Mouse (Mus musculus): ENCODE measurements at regions not wholly inside any gene's neighbourhood (a gene's known extent, or its start where the extent isn't known, plus 50 kb on each side); places are given as distances from the start of the nearest gene placed in this dataset.

DNA sequence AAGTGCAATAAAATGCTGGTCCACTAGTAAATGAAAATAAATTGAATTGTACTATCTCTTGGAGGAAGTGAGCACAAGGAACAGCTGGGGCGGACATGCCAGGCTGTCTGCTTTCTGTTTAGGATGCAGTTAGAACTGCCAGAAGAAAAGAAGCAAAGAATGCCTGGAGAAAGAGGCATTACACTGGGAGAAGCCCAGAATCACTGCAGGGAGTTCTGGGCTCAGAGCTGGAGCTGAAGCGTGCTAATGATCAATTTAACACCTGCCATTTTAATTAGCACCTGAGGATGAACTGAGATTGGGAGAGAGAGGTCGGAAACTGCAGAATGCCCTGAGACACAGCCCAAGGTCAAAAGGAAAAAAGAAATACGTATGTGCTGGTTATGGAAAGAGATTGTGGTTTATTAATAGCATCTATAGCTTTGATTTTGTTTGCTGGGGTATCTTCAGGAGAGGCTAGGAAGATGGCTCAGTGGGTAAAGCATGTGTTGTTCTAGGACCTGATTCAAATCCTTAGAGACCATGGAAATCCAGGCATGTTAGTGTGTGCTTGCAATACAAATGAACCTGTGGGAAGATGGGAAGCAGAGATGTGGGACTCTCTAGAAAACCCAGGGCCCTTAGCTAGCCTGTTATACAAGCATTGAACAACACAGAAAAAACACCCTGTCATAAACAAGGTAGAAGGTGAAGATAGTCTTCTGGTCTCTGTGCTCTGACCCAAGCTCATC, 514.2 kb downstream of the Lmo7 start:
- Histone ChIP-seq H3K27me3 (ENCODE audit: control insufficient read depth, insufficient read depth, low read length) (no peaks in the 10 kb centered on the region), H3K36me3 (replicated peaks; ENCODE audit: control insufficient read depth, insufficient read depth) (no peaks in the 10 kb centered on the region), H3K9me3 (ENCODE audit: control insufficient read depth, low read length) (no peaks in the 10 kb centered on the region), H3K4me1 (replicated peaks; ENCODE audit: control insufficient read depth, insufficient read depth, low read length) (0 out of 2 replicates have a peak, but pooled peaks cover 7% of the 10 kb centered on the region), H3K27ac (peak overlapping the region; percentile 51; the same call in 1 of the 2 replicates), H3K9ac (no peak overlapping the region), H3K4me2 (replicated peaks) (no peak overlapping the region), H3K4me3 (replicated peaks; ENCODE audit: low read length) (no peak overlapping the region)
- peak; percentile 57; the same call in 1 of the 2 replicates for ATAC-seq (ENCODE audit: low FRiP score)
- 50% methylated on average over 4 of the region's 4 CpGs for WGBS
- no peak for DNase-seq (ENCODE audit: low spot score)

DNA sequence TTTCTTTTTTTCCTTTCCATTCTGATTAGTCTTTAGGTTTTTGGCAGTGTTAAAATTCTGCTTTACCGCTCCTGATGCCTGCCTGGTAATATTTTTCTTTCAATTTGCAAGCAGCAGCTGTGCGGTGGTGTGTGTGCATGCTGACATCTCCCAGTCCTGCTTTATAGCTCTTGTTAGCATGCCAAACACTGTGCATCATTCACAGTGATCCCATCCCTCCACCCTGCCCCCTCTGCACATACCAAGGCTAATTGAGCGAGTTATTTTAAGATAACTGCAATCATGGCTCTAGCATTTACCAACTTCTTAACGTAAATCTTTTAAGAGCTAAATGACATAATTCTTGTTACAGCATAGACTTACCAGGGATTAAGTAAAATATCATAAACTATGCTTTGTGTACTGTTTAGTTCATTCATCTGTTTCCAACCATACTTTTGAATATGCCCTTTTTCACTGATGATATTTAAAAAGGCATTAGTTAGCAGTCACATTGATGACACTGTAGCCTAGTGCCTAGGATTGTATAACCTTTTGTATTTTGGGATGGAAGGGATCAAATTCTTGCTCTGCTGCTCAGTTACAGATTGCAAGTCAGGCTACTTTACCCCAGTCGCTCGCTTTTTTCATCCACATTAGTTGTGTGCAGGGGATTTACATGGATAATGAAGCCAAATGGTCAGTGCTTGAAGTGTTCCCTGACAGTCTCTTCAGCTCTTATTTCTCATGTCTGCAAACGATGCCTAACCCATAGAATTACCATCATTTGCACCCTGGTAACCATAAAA, 487.0 kb downstream of the Lmo7 start:
- H3K36me3 ChIP-seq (replicated peaks; ENCODE audit: control insufficient read depth, insufficient read depth): no peaks in the 10 kb centered on the region
- no peak for DNase-seq (ENCODE audit: low spot score)
- no peak overlapping the region for H3K4me2 ChIP-seq (replicated peaks)
- H3K4me1 ChIP-seq (replicated peaks; ENCODE audit: control insufficient read depth, insufficient read depth, low read length): peaks cover 16% of the 10 kb centered on the region; the same call in 1 of the 2 replicates
- H3K27me3 ChIP-seq (ENCODE audit: control insufficient read depth, insufficient read depth, low read length): no peaks in the 10 kb centered on the region
- peak overlapping the region; percentile 14; the same call in 1 of the 2 replicates for H3K27ac ChIP-seq
- H3K9ac ChIP-seq: no peak overlapping the region
- peak; percentile 86; the same call in 1 of the 2 replicates for ATAC-seq (ENCODE audit: low FRiP score)
- no peak overlapping the region for H3K4me3 ChIP-seq (replicated peaks; ENCODE audit: low read length)
- 42% methylated on average over 7 of the region's 7 CpGs for WGBS
- H3K9me3 ChIP-seq (ENCODE audit: control insufficient read depth, low read length): no peaks in the 10 kb centered on the region

DNA sequence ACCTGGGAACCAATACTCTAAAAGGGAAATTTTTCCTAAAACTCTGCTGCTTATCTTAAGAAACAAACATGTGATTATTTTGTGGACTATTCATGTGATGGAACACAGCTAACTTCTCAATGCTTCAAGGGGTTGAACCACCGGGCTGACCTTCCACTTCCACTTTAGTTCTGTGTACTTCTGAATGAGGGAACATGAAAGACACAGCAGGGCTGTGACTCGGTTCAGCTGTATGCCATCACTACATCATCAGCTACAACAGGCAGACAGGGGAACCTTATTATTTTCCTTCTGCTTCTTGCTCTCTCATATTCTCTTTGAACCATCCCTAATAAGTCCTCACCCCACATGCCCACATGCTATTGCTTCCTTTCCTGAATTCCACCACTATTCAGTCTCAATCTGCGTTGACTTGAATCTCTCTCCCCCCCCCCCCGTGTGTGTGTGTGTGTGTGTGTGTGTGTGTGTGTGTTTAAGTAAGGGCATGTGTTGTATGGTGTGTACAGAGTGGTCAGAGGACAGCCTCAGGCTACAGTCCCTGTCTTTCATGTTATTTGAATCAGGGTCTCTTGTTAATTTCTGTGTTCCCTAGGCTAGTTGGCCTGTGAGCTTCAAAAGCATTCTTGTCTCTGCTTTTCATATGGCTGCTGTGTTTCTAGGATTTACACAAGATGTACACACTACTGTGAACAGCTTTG, 485.7 kb downstream of the Lmo7 start:
- H3K36me3 ChIP-seq (replicated peaks; ENCODE audit: control insufficient read depth, insufficient read depth): no peaks in the 10 kb centered on the region
- ATAC-seq (ENCODE audit: low FRiP score) (no peak), DNase-seq (ENCODE audit: low spot score) (no peak)
- no peak overlapping the region for H3K4me3 ChIP-seq (replicated peaks; ENCODE audit: low read length)
- no peaks in the 10 kb centered on the region for H3K9me3 ChIP-seq (ENCODE audit: control insufficient read depth, low read length)
- 0 out of 2 replicates have a peak overlapping the region, but pooled peaks have one; percentile 14 for H3K27ac ChIP-seq
- WGBS: 79% methylated on average over 3 of the region's 4 CpGs
- H3K4me1 ChIP-seq (replicated peaks; ENCODE audit: control insufficient read depth, insufficient read depth, low read length): peaks cover 16% of the 10 kb centered on the region; the same call in 1 of the 2 replicates
- no peak overlapping the region for H3K4me2 ChIP-seq (replicated peaks)
- no peaks in the 10 kb centered on the region for H3K27me3 ChIP-seq (ENCODE audit: control insufficient read depth, insufficient read depth, low read length)
- no peak overlapping the region for H3K9ac ChIP-seq

DNA sequence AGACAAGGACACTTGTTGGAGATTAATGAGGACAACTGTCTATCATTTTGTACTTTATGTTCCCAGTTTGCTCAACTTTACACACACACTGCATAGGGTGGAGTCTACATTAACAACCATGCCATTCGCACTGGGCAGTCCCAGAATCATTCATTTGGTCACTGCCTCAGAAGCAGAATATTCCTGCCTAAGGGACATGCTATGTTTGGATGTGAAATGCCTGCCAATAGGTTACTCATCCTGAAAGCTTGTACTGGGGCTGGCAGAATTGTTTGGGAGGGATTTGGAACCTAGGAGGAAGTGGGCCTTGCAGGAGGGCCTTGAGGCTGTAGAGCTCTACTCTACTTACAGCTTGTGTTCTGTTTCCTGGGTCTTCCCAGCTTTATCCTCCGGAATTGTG, 482.3 kb downstream of the Lmo7 start:
- WGBS: 97% methylated on average over 2 of the region's 2 CpGs

DNA sequence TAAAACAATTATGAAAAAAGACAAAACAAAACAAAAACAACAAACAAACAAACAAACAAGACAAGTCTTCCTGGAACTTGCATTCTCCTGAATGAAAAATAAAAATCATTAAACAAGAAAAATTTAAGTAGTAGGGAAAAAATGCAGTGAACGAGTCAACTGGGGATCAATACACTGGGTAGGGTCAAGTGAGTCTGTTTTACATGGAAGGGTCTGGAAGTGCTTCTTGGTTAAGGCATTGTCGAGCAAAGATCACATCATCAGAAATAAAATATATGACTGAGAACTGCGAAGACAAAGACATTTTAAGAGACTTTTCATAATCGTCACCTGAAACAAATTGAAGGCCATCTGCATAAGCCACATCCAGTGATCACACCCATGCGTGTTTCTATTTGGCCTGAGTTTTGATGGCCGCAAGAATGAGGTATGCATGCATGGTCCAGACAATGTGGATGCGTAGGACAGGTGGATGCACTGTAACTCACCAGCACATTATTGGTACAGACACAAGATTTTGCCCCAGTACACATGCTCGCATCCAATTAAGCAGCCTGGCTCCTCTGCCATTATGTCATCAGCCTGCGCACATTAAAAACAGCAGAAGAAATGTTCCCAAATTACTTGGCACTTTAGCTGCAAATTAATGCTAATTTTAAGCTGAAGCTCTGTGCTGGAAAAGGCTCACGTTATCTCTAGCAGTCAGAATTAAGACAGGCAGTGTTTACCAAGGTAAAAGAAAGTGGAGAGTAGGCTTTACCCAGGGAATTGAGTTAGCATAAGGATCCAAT, 475.3 kb downstream of the Lmo7 start:
- Histone ChIP-seq H3K27me3 (ENCODE audit: control insufficient read depth, insufficient read depth, low read length) (no peaks in the 10 kb centered on the region), H3K36me3 (replicated peaks; ENCODE audit: control insufficient read depth, insufficient read depth) (no peaks in the 10 kb centered on the region), H3K4me2 (replicated peaks) (no peak overlapping the region), H3K4me3 (replicated peaks; ENCODE audit: low read length) (no peak overlapping the region), H3K9ac (no peak overlapping the region), H3K9me3 (ENCODE audit: control insufficient read depth, low read length) (no peaks in the 10 kb centered on the region), H3K27ac (no peak overlapping the region), H3K4me1 (replicated peaks; ENCODE audit: control insufficient read depth, insufficient read depth, low read length) (no peaks in the 10 kb centered on the region)
- 82% methylated on average over 10 of the region's 10 CpGs for WGBS
- DNase-seq (ENCODE audit: low spot score): no peak
- ATAC-seq (ENCODE audit: low FRiP score): peak; percentile 31; the same call in 1 of the 2 replicates

More for the DNA sequence above, 482.3 kb downstream of the Lmo7 start:
- no peak overlapping the region for H3K27ac ChIP-seq
- H3K27me3 ChIP-seq (ENCODE audit: control insufficient read depth, insufficient read depth, low read length): no peaks in the 10 kb centered on the region
- H3K9ac ChIP-seq: no peak overlapping the region
- no peaks in the 10 kb centered on the region for H3K9me3 ChIP-seq (ENCODE audit: control insufficient read depth, low read length)
- ATAC-seq (ENCODE audit: low FRiP score) (no peak), DNase-seq (ENCODE audit: low spot score) (no peak)
- H3K4me3 ChIP-seq (replicated peaks; ENCODE audit: low read length): no peak overlapping the region
- H3K36me3 ChIP-seq (replicated peaks; ENCODE audit: control insufficient read depth, insufficient read depth): no peaks in the 10 kb centered on the region
- peaks cover 14% of the 10 kb centered on the region; the same call in 1 of the 2 replicates for H3K4me1 ChIP-seq (replicated peaks; ENCODE audit: control insufficient read depth, insufficient read depth, low read length)
- H3K4me2 ChIP-seq (replicated peaks): no peak overlapping the region

DNA sequence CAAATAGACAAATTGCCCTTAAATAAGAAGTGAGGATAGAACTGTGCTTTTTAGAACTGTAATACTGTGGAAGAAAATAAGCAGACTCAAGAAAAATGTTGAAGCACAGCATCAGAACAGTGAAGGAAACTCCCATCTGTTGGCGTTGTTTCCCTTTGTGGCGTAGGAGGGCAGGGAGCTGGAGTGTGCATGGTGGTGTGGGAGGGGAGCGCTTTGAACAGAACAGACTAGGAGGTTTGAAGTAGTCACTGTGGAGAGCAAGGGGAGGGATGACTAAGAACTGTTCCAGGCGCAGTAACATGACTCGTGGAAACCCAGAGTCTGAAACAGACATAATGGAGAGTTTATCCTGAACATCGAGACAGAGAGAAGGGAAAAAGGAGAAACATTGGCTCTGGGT, 469.7 kb downstream of the Lmo7 start:
- Histone ChIP-seq H3K27ac (no peak overlapping the region), H3K36me3 (replicated peaks; ENCODE audit: control insufficient read depth, insufficient read depth) (no peaks in the 10 kb centered on the region), H3K4me2 (replicated peaks) (no peak overlapping the region), H3K9ac (no peak overlapping the region), H3K4me1 (replicated peaks; ENCODE audit: control insufficient read depth, insufficient read depth, low read length) (no peaks in the 10 kb centered on the region), H3K9me3 (ENCODE audit: control insufficient read depth, low read length) (no peaks in the 10 kb centered on the region), H3K4me3 (replicated peaks; ENCODE audit: low read length) (no peak overlapping the region), H3K27me3 (ENCODE audit: control insufficient read depth, insufficient read depth, low read length) (no peaks in the 10 kb centered on the region)
- ATAC-seq (ENCODE audit: low FRiP score) (no peak), DNase-seq (ENCODE audit: low spot score) (no peak)
- WGBS: 92% methylated on average over 6 of the region's 6 CpGs

DNA sequence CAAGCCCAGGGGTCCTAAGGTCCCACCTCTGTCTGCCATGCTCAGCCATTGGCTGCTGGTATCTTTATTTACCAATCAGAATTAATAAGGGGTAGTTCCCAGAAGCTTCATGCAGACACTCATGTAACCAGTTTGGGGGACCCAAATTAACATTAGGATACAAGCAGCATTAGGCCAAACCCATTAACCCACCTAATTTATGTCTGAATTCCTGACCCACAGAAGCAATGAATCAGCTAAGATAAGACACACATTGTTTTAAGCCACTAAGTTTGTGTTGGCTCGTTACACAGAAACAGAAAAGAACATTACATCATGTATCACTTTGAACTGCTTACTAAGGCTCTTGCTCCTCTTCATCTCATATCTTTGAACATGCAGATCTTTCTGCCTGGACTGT, 461.0 kb downstream of the Lmo7 start:
- Histone ChIP-seq H3K27ac (no peak overlapping the region), H3K4me3 (replicated peaks; ENCODE audit: low read length) (no peak overlapping the region), H3K4me2 (replicated peaks) (no peak overlapping the region), H3K27me3 (ENCODE audit: control insufficient read depth, insufficient read depth, low read length) (no peaks in the 10 kb centered on the region), H3K4me1 (replicated peaks; ENCODE audit: control insufficient read depth, insufficient read depth, low read length) (no peaks in the 10 kb centered on the region), H3K9ac (no peak overlapping the region), H3K36me3 (replicated peaks; ENCODE audit: control insufficient read depth, insufficient read depth) (no peaks in the 10 kb centered on the region), H3K9me3 (ENCODE audit: control insufficient read depth, low read length) (no peaks in the 10 kb centered on the region)
- ATAC-seq (ENCODE audit: low FRiP score) (no peak), DNase-seq (ENCODE audit: low spot score) (no peak)
- 77% methylated on average over 1 of the region's 1 CpGs for WGBS

DNA sequence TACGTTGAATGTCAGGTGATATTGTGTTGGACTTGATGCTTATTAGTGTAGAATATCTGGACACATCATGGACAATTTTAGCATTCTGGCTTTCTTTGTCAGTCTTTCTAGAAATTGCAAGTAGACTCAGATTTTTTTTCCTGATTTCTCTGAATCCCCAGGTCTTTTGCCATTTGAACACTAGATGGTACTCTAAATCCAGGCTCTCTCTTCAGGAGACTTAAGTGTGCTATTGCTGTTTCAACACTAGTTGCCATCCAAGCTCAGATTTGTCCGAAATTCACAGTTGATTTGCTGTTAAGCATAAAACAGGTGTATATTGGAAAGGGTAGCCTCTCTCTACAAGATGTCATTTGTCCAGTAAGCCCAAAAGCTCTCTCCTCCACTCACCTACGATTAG, 451.5 kb downstream of the Lmo7 start:
- no peak for ATAC-seq (ENCODE audit: low FRiP score)
- H3K4me2 ChIP-seq (replicated peaks): no peak overlapping the region
- H3K27ac ChIP-seq: no peak overlapping the region
- no peak overlapping the region for H3K9ac ChIP-seq
- H3K4me3 ChIP-seq (replicated peaks; ENCODE audit: low read length): no peak overlapping the region
- H3K4me1 ChIP-seq (replicated peaks; ENCODE audit: control insufficient read depth, insufficient read depth, low read length): no peaks in the 10 kb centered on the region
- H3K27me3 ChIP-seq (ENCODE audit: control insufficient read depth, insufficient read depth, low read length): no peaks in the 10 kb centered on the region
- peak; percentile 34 for DNase-seq (ENCODE audit: low spot score)
- H3K36me3 ChIP-seq (replicated peaks; ENCODE audit: control insufficient read depth, insufficient read depth): no peaks in the 10 kb centered on the region
- WGBS: 84% methylated on average over 3 of the region's 3 CpGs
- no peaks in the 10 kb centered on the region for H3K9me3 ChIP-seq (ENCODE audit: control insufficient read depth, low read length)

Measured in hindbrain, embryonic 14.5 days (tissue).